Mouse (Mus musculus) testis, adult 2 months (tissue): ENCODE results near the gene Gm37240. TPM values are rescaled to one million over a fixed set of nuclear protein-coding genes. Genes with fewer than 3 reads are reported as not detected.

Experiments
- H3K27ac ChIP-seq: fragments of 200-500 bp; 2 replicates; pipeline ENCODE4 v1.5.1; 2012; ENCODE audit warnings: low read depth, low read length; ENCODE audit not compliant: control insufficient read depth, insufficient read depth
- H3K27me3 ChIP-seq: fragments of 200-500 bp; 2 replicates; pipeline ENCODE4 v1.6.1; 2012; ENCODE audit warnings: mild to moderate bottlenecking, low read length, moderate library complexity; ENCODE audit not compliant: control insufficient read depth, insufficient read depth
- H3K36me3 ChIP-seq: fragments of 200-500 bp; 2 replicates; pipeline ENCODE4 v1.6.1; 2012; ENCODE audit warnings: mild to moderate bottlenecking, low read length; ENCODE audit not compliant: control insufficient read depth, insufficient read depth
- H3K4me1 ChIP-seq: fragments of 200-500 bp; 2 replicates; pipeline ENCODE4 v1.6.1; 2012; ENCODE audit warnings: low read length; ENCODE audit not compliant: control insufficient read depth, insufficient read depth
- H3K4me3 ChIP-seq: fragments of 200-500 bp; 2 replicates; pipeline ENCODE4 v1.5.1; 2012; ENCODE audit warnings: low read depth, mild to moderate bottlenecking, low read length, moderate library complexity, mixed read lengths; ENCODE audit not compliant: control insufficient read depth
- CTCF ChIP-seq: fragments of 200-500 bp; IDR thresholded peaks from 2 replicates; pipeline ENCODE4 v1.5.1; 2012; ENCODE audit warnings: low read depth, mild to moderate bottlenecking, inconsistent platforms, low read length, moderate library complexity; ENCODE audit not compliant: control insufficient read depth, insufficient read depth, insufficient replicate concordance
- POLR2A ChIP-seq: fragments of 200-500 bp; IDR thresholded peaks from 2 replicates; pipeline ENCODE4 v1.6.1; 2012; ENCODE audit warnings: low read depth, mild to moderate bottlenecking, inconsistent platforms, low read length, moderate library complexity; ENCODE audit not compliant: control insufficient read depth
- polyA plus RNA-seq: library from polyadenylated mRNA; depleted of rRNA; stranded (reverse); fragments of >200 nt; gene quantifications from 2 replicates; pipeline ENCODE4 v1.2.3, GENCODE M21; 2012

Gene Gm37240
- polyA plus RNA-seq, 1 experiment: not detected

DNA sequence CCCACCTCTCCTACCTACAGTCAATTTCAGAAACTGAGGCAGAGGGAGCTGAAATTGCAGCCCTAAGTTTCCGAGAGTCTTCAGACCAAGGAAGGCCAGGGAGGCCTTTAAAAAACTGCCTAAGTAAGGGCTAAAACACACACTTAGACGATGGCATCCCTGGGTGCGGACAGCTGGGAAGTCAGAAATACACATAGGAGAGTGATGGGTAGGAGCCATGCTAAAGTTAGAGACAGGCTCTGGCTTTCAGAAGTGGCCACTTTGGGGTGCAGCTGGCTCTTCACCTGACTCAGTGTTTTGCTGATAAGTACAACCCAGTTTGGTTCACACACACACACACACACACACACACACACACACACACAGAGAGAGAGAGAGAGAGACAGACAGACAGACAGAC, 778.9 kb downstream of the Gm37240 start:
- H3K27ac ChIP-seq: no peak overlapping the region
- no peaks in the 10 kb centered on the region for H3K36me3 ChIP-seq
- no peak overlapping the region for H3K4me3 ChIP-seq
- no peaks in the 10 kb centered on the region for H3K27me3 ChIP-seq
- peaks cover 3% of the 10 kb centered on the region; the same call in 1 of the 2 replicates for H3K4me1 ChIP-seq
- TF ChIP-seq CTCF (no peak), POLR2A (no peak)

DNA sequence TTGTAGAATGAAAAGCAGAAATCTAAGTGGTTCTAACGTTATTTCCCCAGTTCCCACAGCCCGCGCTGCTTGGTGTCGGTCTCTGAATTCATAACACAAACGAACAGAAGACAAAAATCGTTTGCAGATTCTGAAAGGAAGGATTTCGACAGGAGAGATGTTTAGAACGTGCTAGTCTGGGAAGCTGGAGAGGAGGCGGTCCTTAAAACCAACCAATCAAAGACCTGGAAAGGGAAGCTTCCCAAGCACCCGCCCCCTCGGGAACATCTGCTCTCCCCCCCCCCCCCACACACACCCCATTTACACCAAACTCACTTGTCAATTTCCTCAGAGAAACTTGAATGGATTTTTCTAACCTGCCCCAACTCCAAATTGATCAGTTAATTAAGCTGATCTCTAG, 780.4 kb downstream of the Gm37240 start:
- Histone ChIP-seq H3K36me3 (no peaks in the 10 kb centered on the region), H3K4me3 (no peak overlapping the region), H3K4me1 (peaks cover 3% of the 10 kb centered on the region; the same call in 1 of the 2 replicates), H3K27ac (no peak overlapping the region), H3K27me3 (no peaks in the 10 kb centered on the region)
- TF ChIP-seq POLR2A (no peak), CTCF (no peak)

DNA sequence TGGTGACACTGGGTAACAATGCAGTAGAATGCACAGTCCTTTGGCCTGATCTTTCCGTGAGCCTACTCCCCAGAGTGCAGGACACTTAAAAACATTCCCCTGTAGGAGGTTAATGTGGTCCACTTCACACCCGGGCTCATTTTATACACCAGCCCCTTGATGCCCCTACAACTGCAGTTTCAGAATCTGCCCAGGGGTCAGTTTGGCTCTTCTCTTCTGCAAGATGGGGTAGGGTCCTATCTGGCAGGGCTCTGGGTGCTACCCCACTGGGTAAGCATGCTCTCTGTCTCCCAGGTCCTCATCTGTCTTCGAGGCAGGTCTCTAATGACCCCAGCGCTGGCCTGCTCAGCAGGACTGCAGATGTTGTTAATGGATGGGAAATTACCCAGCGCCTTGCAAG, 783.0 kb downstream of the Gm37240 start:
- TF ChIP-seq POLR2A (no peak), CTCF (no peak)
- Histone ChIP-seq H3K4me1 (peaks cover 3% of the 10 kb centered on the region; the same call in 1 of the 2 replicates), H3K27me3 (no peaks in the 10 kb centered on the region), H3K4me3 (no peak overlapping the region), H3K36me3 (no peaks in the 10 kb centered on the region), H3K27ac (no peak overlapping the region)

GRCm38 (mm10) chr3:85080882-85081558, 806.3 kb downstream of the Gm37240 start:
- Histone ChIP-seq H3K36me3 (no peaks in the 10 kb centered on the region), H3K27ac (no peak overlapping the region), H3K27me3 (no peaks in the 10 kb centered on the region), H3K4me1 (peaks cover 2% of the 10 kb centered on the region; the same call in 1 of the 2 replicates), H3K4me3 (no peak overlapping the region; the same call in 1 of the 2 replicates)
- TF ChIP-seq POLR2A (no peak), CTCF (no peak)

GRCm38 (mm10) chr3:85064113-85064512, 823.2 kb downstream of the Gm37240 start:
- no peak for TF ChIP-seq POLR2A
- TF ChIP-seq CTCF: no peak
- H3K27ac ChIP-seq: no peak overlapping the region
- H3K36me3 ChIP-seq: no peaks in the 10 kb centered on the region
- H3K4me1 ChIP-seq: no peaks in the 10 kb centered on the region
- H3K27me3 ChIP-seq: no peaks in the 10 kb centered on the region
- no peak overlapping the region for H3K4me3 ChIP-seq

DNA sequence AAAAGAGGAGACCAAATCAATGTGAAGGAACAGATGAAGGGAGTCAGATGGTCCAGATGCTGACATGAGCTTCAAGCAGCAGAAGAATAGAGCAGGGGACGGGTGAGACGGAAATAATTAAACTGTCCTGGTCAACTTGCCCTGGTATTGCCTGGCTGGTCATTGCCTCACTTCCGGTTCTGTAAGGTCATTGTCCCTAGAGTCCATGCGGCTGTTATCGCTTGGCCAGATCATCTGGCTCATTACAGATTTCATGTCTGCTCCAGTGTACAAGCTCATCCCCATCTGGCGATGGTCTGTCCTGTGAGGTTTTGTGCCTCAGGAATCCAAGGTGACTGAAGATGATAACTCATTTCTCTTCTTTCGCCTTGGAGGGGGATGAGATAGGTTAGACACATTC, 827.2 kb downstream of the Gm37240 start:
- Histone ChIP-seq H3K27ac (no peak overlapping the region), H3K36me3 (no peaks in the 10 kb centered on the region), H3K4me3 (no peak overlapping the region), H3K27me3 (no peaks in the 10 kb centered on the region), H3K4me1 (no peaks in the 10 kb centered on the region; the same call in 1 of the 2 replicates)
- TF ChIP-seq POLR2A (no peak), CTCF (no peak)

GRCm38 (mm10) chr3:85057245-85057644, 830.1 kb downstream of the Gm37240 start:
- Histone ChIP-seq H3K4me1 (no peaks in the 10 kb centered on the region; the same call in 1 of the 2 replicates), H3K27ac (no peak overlapping the region), H3K27me3 (no peaks in the 10 kb centered on the region), H3K4me3 (no peak overlapping the region), H3K36me3 (no peaks in the 10 kb centered on the region)
- TF ChIP-seq POLR2A (no peak), CTCF (no peak)
